In the genomic region with DNA sequence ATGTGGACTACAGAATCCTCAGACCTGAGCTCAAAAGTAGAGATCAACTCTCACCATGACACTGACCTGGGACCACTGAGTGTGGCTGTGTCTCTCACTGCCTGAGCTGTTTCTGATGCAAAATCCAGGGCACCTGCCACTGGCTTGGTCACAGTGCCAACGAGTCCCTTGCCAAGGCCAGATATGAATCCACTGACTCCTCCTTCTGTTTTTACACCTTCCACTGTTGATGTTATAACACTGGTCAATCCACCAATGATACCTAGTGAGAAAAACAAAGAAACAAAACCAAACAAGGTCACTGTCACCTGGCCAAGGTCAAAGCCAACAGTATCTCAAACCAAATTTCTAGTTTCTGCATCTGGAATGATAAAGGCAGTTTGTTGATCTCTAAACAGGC, we compare ENCODE assay signal across 11 mouse cellular contexts.
"Had no signal": no experiment of that assay in that cellular context is flagged by ENCODE, and none has a peak within 500 bp of the region (broad histone marks: within the 10 kb centered on the region; RNA-seq: fewer than 3 reads in every experiment).

No protein-coding gene starts in this region.

- H3K27ac ChIP-seq: limb, embryonic 12.5 days; lung, embryonic 15.5 days; midbrain, embryonic 15.5 days; neural tube, embryonic 12.5 days had no signal

- H3K4me1 ChIP-seq: midbrain, embryonic 15.5 days; neural tube, embryonic 12.5 days had no signal

- H3K27me3 ChIP-seq: limb, embryonic 12.5 days; lung, embryonic 15.5 days; midbrain, embryonic 15.5 days; neural tube, embryonic 12.5 days had no signal

- H3K4me3 ChIP-seq: layer of hippocampus, adult 2 months; limb, embryonic 12.5 days; lung, embryonic 15.5 days; midbrain, embryonic 15.5 days; neural tube, embryonic 12.5 days had no signal

- H3K9ac ChIP-seq: limb, embryonic 12.5 days; lung, embryonic 15.5 days; midbrain, embryonic 15.5 days; neural tube, embryonic 12.5 days had no signal

- DNase-seq: kidney, adult 9 months; kidney, postnatal 36 days; liver; lung, postnatal 36 days; thymus, adult 18-20 months; thymus, postnatal 14 days had no signal
